Mouse (Mus musculus) MEL (cell line): ENCODE measurements at regions not wholly inside any gene's neighbourhood (a gene's known extent, or its start where the extent isn't known, plus 50 kb on each side); places are given as distances from the start of the nearest gene placed in this dataset.

Experiments used
- DNase-seq: peaks from one replicate; pipeline ENCODE4 v3.0.0; 2011; ENCODE audit warnings: low read depth, low spot score
- H3K27ac ChIP-seq: 2 replicates; pipeline ENCODE4 v1.5.1; 2012; ENCODE audit warnings: low read depth, mild to moderate bottlenecking, control low read depth, low read length, moderate library complexity; ENCODE audit not compliant: control insufficient read depth
- H3K27me3 ChIP-seq, 2 experiments: fragments of 150-350 bp in 1 of 2; sonication (generic) in 1 of 2; 2 replicates each; pipeline ENCODE4 v1.6.1; 2012; ENCODE audit warnings: low read length in 2 of 2, mild to moderate bottlenecking in 2 of 2, improper control_type of control experiment in 1 of 2, moderate library complexity in 1 of 2; ENCODE audit not compliant: insufficient read depth in 2 of 2, control insufficient read depth in 1 of 2
- H3K36me3 ChIP-seq, 2 experiments: 2 replicates each; pipeline ENCODE4 v1.6.1; 2012 to 2014; ENCODE audit warnings: low read length in 2 of 2, improper control_type of control experiment in 1 of 2, inconsistent platforms in 1 of 2, mild to moderate bottlenecking in 1 of 2; ENCODE audit not compliant: insufficient read depth in 2 of 2, control insufficient read depth in 1 of 2
- H3K4me1 ChIP-seq, 2 experiments: fragments of 150-350 bp in 1 of 2; sonication (generic) in 1 of 2; 2 replicates each; pipeline ENCODE4 v1.6.1; 2012; ENCODE audit warnings: low read length in 2 of 2, improper control_type of control experiment in 1 of 2, mild to moderate bottlenecking in 1 of 2; ENCODE audit not compliant: insufficient read depth in 2 of 2, control insufficient read depth in 1 of 2
- H3K4me3 ChIP-seq, 2 experiments: fragments of 150-350 bp in 1 of 2; sonication (generic) in 1 of 2; 2 replicates each; pipeline ENCODE4 v1.5.1; 2012; ENCODE audit warnings: low read depth in 2 of 2, low read length in 2 of 2, mild to moderate bottlenecking in 2 of 2, moderate library complexity in 2 of 2, control low read depth in 1 of 2, improper control_type of control experiment in 1 of 2; ENCODE audit not compliant: control insufficient read depth in 1 of 2, insufficient read depth in 1 of 2
- H3K79me2 ChIP-seq: 2 replicates; pipeline ENCODE4 v1.6.1; 2012; ENCODE audit warnings: mild to moderate bottlenecking, low read length, moderate library complexity; ENCODE audit not compliant: control insufficient read depth, poor library complexity, insufficient read depth
- H3K9ac ChIP-seq: 2 replicates; pipeline ENCODE4 v1.6.1; 2012; ENCODE audit warnings: low read depth, mild to moderate bottlenecking, control low read depth, low read length, moderate library complexity; ENCODE audit not compliant: control insufficient read depth, poor library complexity, severe bottlenecking
- H3K9me3 ChIP-seq: fragments of 150-350 bp; sonication (generic); replicated peaks from 2 replicates; pipeline ENCODE4 v1.6.1; 2012; ENCODE audit warnings: mild to moderate bottlenecking, low read length, improper control_type of control experiment, moderate library complexity; ENCODE audit not compliant: insufficient read depth
- CTCF ChIP-seq, 3 experiments: IDR thresholded peaks in 2 of 3; conservative IDR thresholded peaks in 1 of 3; 2 replicates each; pipeline ENCODE4 v1.5.1; 2011 to 2012; ENCODE audit warnings: low read length in 3 of 3, low read depth in 2 of 3, mild to moderate bottlenecking in 2 of 3, improper control_type of control experiment in 1 of 3, inconsistent platforms in 1 of 3, mixed read lengths in 1 of 3, moderate library complexity in 1 of 3; ENCODE audit not compliant: control insufficient read depth in 1 of 3, insufficient read depth in 1 of 3, poor library complexity in 1 of 3, severe bottlenecking in 1 of 3
- E2F4 ChIP-seq: IDR thresholded peaks from 2 replicates; pipeline ENCODE4 v1.6.1; 2011; ENCODE audit warnings: low read depth, low read length, improper control_type of control experiment, borderline replicate concordance
- ETS1 ChIP-seq: IDR thresholded peaks from 2 replicates; pipeline ENCODE4 v1.6.1; 2012; ENCODE audit warnings: low read depth, mild to moderate bottlenecking, inconsistent platforms, low read length, improper control_type of control experiment, moderate library complexity
- GATA1 ChIP-seq: IDR thresholded peaks from 2 replicates; pipeline ENCODE4 v1.6.1; 2011; ENCODE audit warnings: low read depth, low read length, improper control_type of control experiment
- MAX ChIP-seq: IDR thresholded peaks from 2 replicates; pipeline ENCODE4 v1.6.1; 2011; ENCODE audit warnings: low read length, improper control_type of control experiment
- MYC ChIP-seq: IDR thresholded peaks from 2 replicates; pipeline ENCODE4 v1.6.1; 2011; ENCODE audit warnings: low read depth, mild to moderate bottlenecking, low read length, improper control_type of control experiment, moderate library complexity
- NRF1 ChIP-seq: IDR thresholded peaks from 2 replicates; pipeline ENCODE4 v1.6.1; 2014; ENCODE audit warnings: low read depth, mild to moderate bottlenecking, inconsistent platforms, low read length, improper control_type of control experiment, moderate library complexity; ENCODE audit not compliant: poor library complexity, insufficient read depth, severe bottlenecking
- SMC3 ChIP-seq: IDR thresholded peaks from 2 replicates; pipeline ENCODE4 v1.6.1; 2011; ENCODE audit warnings: low read depth, low read length, improper control_type of control experiment
- TCF12 ChIP-seq: IDR thresholded peaks from 2 replicates; pipeline ENCODE4 v1.6.1; 2014; ENCODE audit warnings: low read depth, mild to moderate bottlenecking, inconsistent platforms, low read length, improper control_type of control experiment, moderate library complexity
- ZNF384 ChIP-seq: IDR thresholded peaks from 2 replicates; pipeline ENCODE4 v1.6.1; 2012; ENCODE audit warnings: low read depth, mild to moderate bottlenecking, inconsistent platforms, low read length, improper control_type of control experiment

GRCm38 (mm10) chr10:95004065-95004763 is 59.6 kb upstream of the Plxnc1 start:
- H3K4me1 ChIP-seq, result peaks cover 0 to 2% of the 10 kb centered on the region in 2 experiments; a peak in 1 of 4 replicates
- H3K9me3 ChIP-seq, result no peaks in the 10 kb centered on the region
- no peaks in the 10 kb centered on the region; a peak in 1 of 4 replicates for H3K27me3 ChIP-seq
- no peak for TF ChIP-seq CTCF (IDR thresholded peaks at IDR 0.05 in 2 of 3, conservative IDR thresholded peaks at IDR 0.05 in 1 of 3; ENCODE audit: control insufficient read depth in 1 of 3, insufficient read depth in 1 of 3, low read depth in 2 of 3, low read length in 3 of 3, poor library complexity in 1 of 3, severe bottlenecking in 1 of 3)
- TF ChIP-seq GATA1, result no peak
- TF ChIP-seq MYC, result no peak
- no peak for TF ChIP-seq ZNF384
- no peak for DNase-seq
- H3K36me3 ChIP-seq, result no peaks in the 10 kb centered on the region; a peak in 1 of 4 replicates
- H3K79me2 ChIP-seq, result no peaks in the 10 kb centered on the region
- H3K4me3 ChIP-seq, result no peak overlapping the region
- no peak overlapping the region for H3K9ac ChIP-seq
- no peak overlapping the region for H3K27ac ChIP-seq

- Histone ChIP-seq H3K27ac (no peak overlapping the region), H3K4me3 (no peak overlapping the region), H3K27me3 (no peaks in the 10 kb centered on the region; a peak in 1 of 4 replicates), H3K9me3 (no peaks in the 10 kb centered on the region), H3K36me3 (no peaks in the 10 kb centered on the region), H3K9ac (no peak overlapping the region), H3K4me1 (no peaks in the 10 kb centered on the region), H3K79me2 (no peaks in the 10 kb centered on the region)
- no peak for DNase-seq
- no peak for TF ChIP-seq E2F4
- TF ChIP-seq MAX, result no peak
- TF ChIP-seq NRF1, result no peak
- no peak for TF ChIP-seq ETS1
- no peak for TF ChIP-seq SMC3
Observed at GRCm38 (mm10) chr10:95003621-95004020, 59.0 kb upstream of the Plxnc1 start.

- no peaks in the 10 kb centered on the region for H3K4me1 ChIP-seq
- DNase-seq, result no peak
- no peaks in the 10 kb centered on the region for H3K9me3 ChIP-seq
- H3K27ac ChIP-seq, result no peak overlapping the region
- no peak overlapping the region for H3K9ac ChIP-seq
- no peaks in the 10 kb centered on the region for H3K79me2 ChIP-seq
- H3K27me3 ChIP-seq, result no peaks in the 10 kb centered on the region
- H3K36me3 ChIP-seq, result no peaks in the 10 kb centered on the region
- TF ChIP-seq ZNF384 (no peak), MAX (no peak), TCF12 (no peak), SMC3 (no peak)
- H3K4me3 ChIP-seq, result no peak overlapping the region
Observed at GRCm38 (mm10) chr10:95001650-95002049, 57.0 kb upstream of the Plxnc1 start.
